Mouse (Mus musculus): ENCODE results near the gene Ripor2.

DNA sequence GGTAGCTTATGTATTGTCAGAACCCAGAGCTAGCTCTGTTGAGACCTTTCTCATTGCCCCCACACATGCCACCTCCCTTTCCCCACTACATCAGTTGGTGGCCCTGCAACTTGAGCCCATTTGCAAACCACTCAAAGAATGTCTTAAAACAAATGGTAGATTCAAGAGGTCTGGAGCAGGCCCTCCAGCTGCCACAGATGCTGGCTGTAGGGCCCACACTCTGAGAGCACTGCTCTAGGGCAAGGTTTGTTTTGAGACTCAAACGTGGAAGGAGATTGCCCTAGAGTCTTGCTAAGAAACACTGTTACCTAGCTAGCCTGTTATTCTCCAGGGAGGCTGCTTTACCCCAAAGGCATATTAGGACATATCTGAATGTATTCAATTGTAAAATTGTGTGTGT is 36.3 kb upstream of the Ripor2 start:
- no peak for TF ChIP-seq CTCF (IDR thresholded peaks at IDR 0.05; ENCODE audit: low read depth)
- TF ChIP-seq EP300 (IDR thresholded peaks at IDR 0.05; ENCODE audit: low read depth), result no peak
